Mouse (Mus musculus) neural tube, embryonic 11.5 days (tissue): ENCODE results near the gene Zfp618. TPM values are rescaled to one million over a fixed set of nuclear protein-coding genes. Genes with fewer than 3 reads are reported as not detected.
A peak's percentile ranks its signal among the peaks of the same experiment; 100 is the strongest.

Experiments
- ATAC-seq: fragments of 200-750 bp; cut with Nextera tagmentation; 2 replicates; pipeline ENCODE4 v1.8.0; 2017; ENCODE audit warnings: moderate number of reproducible peaks, mild to moderate bottlenecking, moderate TSS enrichment, moderate library complexity; ENCODE audit not compliant: insufficient read depth, low FRiP score, low TSS enrichment
- DNase-seq: peaks from one replicate; pipeline ENCODE4 v3.0.0-alpha.2; 2015; ENCODE audit warnings: low spot score
- H3K27ac ChIP-seq: fragments of 300-500 bp; sonication (generic); 2 replicates; pipeline ENCODE4 v1.5.1; 2014; ENCODE audit warnings: low read depth, mild to moderate bottlenecking, low read length
- H3K27me3 ChIP-seq: fragments of 300-500 bp; sonication (generic); 2 replicates; pipeline ENCODE4 v1.6.1; 2014; ENCODE audit warnings: mild to moderate bottlenecking, low read length, mixed read lengths; ENCODE audit not compliant: control insufficient read depth, insufficient read depth
- H3K36me3 ChIP-seq: fragments of 300-500 bp; sonication (generic); 2 replicates; pipeline ENCODE4 v1.6.1; 2014; ENCODE audit warnings: mild to moderate bottlenecking, low read length, moderate library complexity, mixed read lengths; ENCODE audit not compliant: control insufficient read depth, insufficient read depth
- H3K4me1 ChIP-seq: fragments of 300-500 bp; sonication (generic); 2 replicates; pipeline ENCODE4 v1.6.1; 2014; ENCODE audit warnings: low read length, mixed read lengths; ENCODE audit not compliant: control insufficient read depth, insufficient read depth
- H3K4me2 ChIP-seq: fragments of 300-500 bp; sonication (generic); 2 replicates; pipeline ENCODE4 v1.6.1; 2014; ENCODE audit warnings: low read depth, mild to moderate bottlenecking, moderate library complexity
- H3K4me3 ChIP-seq: fragments of 300-500 bp; sonication (generic); 2 replicates; pipeline ENCODE4 v1.5.1; 2014; ENCODE audit warnings: low read depth, low read length
- H3K9ac ChIP-seq: fragments of 300-500 bp; sonication (generic); 2 replicates; pipeline ENCODE4 v1.6.1; 2014; ENCODE audit warnings: mild to moderate bottlenecking, low read length
- H3K9me3 ChIP-seq: fragments of 300-500 bp; sonication (generic); 2 replicates; pipeline ENCODE4 v1.6.1; 2016; ENCODE audit warnings: low read length; ENCODE audit not compliant: control insufficient read depth
- WGBS: fragments of 180-500 bp; shearing (Covaris S2); extraction: QIAGEN DNeasy Blood & Tissue Kit; methylation state at CpG from one replicate; pipeline ENCODE4 v1.1.7; 2014; 5-methylcytosine and 5-hydroxymethylcytosine counted together
- polyA plus RNA-seq: library from polyadenylated mRNA; unstranded; fragments of >200 nt; fragmentation: Nextera tagmentation; extraction: Ambion mirVana; gene quantifications from 2 replicates; pipeline ENCODE4 v1.2.1, GENCODE M21; 2014

Zfp618 gene
- polyA plus RNA-seq, 1 experiment from 2014 or later = 54.3 TPM

- WGBS = 86% methylated on average over 11 of the region's 11 CpGs
- no peak overlapping the region for H3K4me2 ChIP-seq
- no peaks in the 10 kb centered on the region for H3K27me3 ChIP-seq
- ATAC-seq (no peak), DNase-seq (no peak)
- H3K27ac ChIP-seq = no peak overlapping the region
- no peak overlapping the region for H3K9ac ChIP-seq
- no peaks in the 10 kb centered on the region for H3K36me3 ChIP-seq
- no peaks in the 10 kb centered on the region for H3K9me3 ChIP-seq
- no peaks in the 10 kb centered on the region for H3K4me1 ChIP-seq
- no peak overlapping the region for H3K4me3 ChIP-seq
These were observed 26.0 kb downstream of the Zfp618 start for GRCm38 (mm10) chr4:62991336-62991735.

DNA sequence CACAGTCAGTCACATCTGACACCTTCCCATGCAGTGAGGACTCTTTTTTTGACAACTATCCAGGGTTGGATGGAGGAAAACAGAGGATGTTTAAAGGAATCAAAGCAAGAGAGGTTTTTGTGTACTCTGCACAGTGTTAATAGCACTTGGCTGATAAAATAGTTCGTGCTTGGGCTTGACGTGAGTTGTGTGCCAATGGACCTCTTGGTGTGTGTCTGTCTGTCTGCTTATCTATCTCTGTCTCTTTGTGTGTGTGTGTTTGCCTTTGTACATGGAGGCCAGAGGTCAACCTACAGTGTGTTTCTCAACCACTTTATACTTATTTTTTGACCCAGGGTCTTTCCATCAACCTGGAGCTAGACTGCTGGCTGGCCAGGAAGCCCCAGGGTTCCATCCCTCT lies 27.8 kb downstream of the Zfp618 start:
- no peaks in the 10 kb centered on the region for H3K9me3 ChIP-seq
- H3K27me3 ChIP-seq = no peaks in the 10 kb centered on the region
- no peak for ATAC-seq
- H3K4me3 ChIP-seq = no peak overlapping the region
- no peak overlapping the region for H3K4me2 ChIP-seq
- H3K4me1 ChIP-seq = no peaks in the 10 kb centered on the region
- 72% methylated on average over 2 of the region's 2 CpGs for WGBS
- no peak overlapping the region for H3K9ac ChIP-seq
- H3K36me3 ChIP-seq = no peaks in the 10 kb centered on the region
- no peak for DNase-seq
- no peak overlapping the region for H3K27ac ChIP-seq

DNA sequence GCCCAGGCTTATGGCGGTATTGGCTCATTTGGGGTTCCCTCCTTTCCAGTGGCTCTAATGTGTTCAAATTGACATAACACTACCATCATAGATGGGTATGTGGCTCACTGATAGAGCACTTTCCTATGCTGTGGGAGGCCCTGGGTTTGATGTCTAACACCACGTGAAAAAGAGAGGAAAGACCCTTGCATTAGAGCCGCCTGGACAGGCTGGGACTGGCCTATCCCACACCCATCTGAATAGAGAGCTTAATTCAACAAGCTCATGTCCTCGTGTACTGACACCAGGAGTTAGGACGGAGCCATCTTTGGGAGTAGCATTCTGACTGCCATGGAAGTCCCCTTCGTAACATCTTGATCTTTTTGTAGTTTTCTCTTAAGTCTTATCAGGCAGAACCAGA lies 32.2 kb downstream of the Zfp618 start:
- 87% methylated on average over 6 of the region's 6 CpGs for WGBS
- ATAC-seq (no peak), DNase-seq (no peak)
- Histone ChIP-seq H3K9me3 (no peaks in the 10 kb centered on the region), H3K36me3 (no peaks in the 10 kb centered on the region), H3K27me3 (no peaks in the 10 kb centered on the region), H3K4me1 (no peaks in the 10 kb centered on the region; the same call in 1 of the 2 replicates), H3K27ac (no peak overlapping the region), H3K4me2 (no peak overlapping the region), H3K4me3 (no peak overlapping the region), H3K9ac (no peak overlapping the region)

- Histone ChIP-seq H3K27ac (no peak overlapping the region), H3K4me2 (no peak overlapping the region), H3K36me3 (no peaks in the 10 kb centered on the region), H3K4me3 (no peak overlapping the region), H3K9me3 (no peaks in the 10 kb centered on the region), H3K27me3 (no peaks in the 10 kb centered on the region), H3K4me1 (no peaks in the 10 kb centered on the region; the same call in 1 of the 2 replicates), H3K9ac (no peak overlapping the region)
- DNase-seq = peak; percentile 47
- WGBS = 59% methylated on average over 5 of the region's 5 CpGs
- no peak for ATAC-seq
These were observed 33.1 kb downstream of the Zfp618 start for GRCm38 (mm10) chr4:62998431-62998835.

DNA sequence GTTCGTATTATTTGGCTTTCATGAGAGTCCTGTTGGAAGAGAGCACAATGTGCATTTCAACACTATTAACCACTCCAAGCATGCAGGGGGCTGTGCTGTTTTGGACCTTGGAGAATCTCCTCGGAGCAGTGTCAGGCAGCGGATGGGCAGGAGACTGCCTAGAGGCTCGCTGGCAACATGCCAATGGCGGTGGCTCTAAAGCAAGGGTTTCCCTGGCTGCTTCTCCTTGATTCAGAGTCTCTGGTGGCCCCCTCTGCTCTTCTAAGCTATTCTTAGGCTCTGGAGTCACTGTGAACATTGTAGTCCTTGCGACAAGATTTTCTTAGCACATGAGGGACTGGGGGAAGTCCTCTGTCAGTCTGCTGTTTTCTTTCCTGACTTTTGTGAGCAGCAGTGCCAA lies 33.5 kb downstream of the Zfp618 start:
- DNase-seq = no peak
- Histone ChIP-seq H3K4me3 (no peak overlapping the region), H3K9ac (no peak overlapping the region), H3K36me3 (no peaks in the 10 kb centered on the region), H3K4me1 (no peaks in the 10 kb centered on the region; the same call in 1 of the 2 replicates), H3K4me2 (no peak overlapping the region), H3K9me3 (no peaks in the 10 kb centered on the region), H3K27ac (no peak overlapping the region), H3K27me3 (no peaks in the 10 kb centered on the region)
- ATAC-seq = no peak
- WGBS = 80% methylated on average over 6 of the region's 6 CpGs

GRCm38 (mm10) chr4:62999321-62999720 lies 33.9 kb downstream of the Zfp618 start:
- WGBS = 84% methylated on average over 4 of the region's 4 CpGs
- Histone ChIP-seq H3K27me3 (no peaks in the 10 kb centered on the region), H3K36me3 (no peaks in the 10 kb centered on the region), H3K4me3 (no peak overlapping the region), H3K9ac (no peak overlapping the region), H3K27ac (no peak overlapping the region), H3K4me2 (no peak overlapping the region), H3K4me1 (no peaks in the 10 kb centered on the region; the same call in 1 of the 2 replicates), H3K9me3 (no peaks in the 10 kb centered on the region)
- no peak for ATAC-seq
- no peak for DNase-seq

- H3K4me3 ChIP-seq = no peak overlapping the region
- WGBS = 90% methylated on average over 7 of the region's 7 CpGs
- no peak overlapping the region for H3K27ac ChIP-seq
- no peaks in the 10 kb centered on the region; the same call in 1 of the 2 replicates for H3K4me1 ChIP-seq
- no peaks in the 10 kb centered on the region for H3K36me3 ChIP-seq
- no peak overlapping the region for H3K9ac ChIP-seq
- ATAC-seq (no peak), DNase-seq (no peak)
- no peaks in the 10 kb centered on the region for H3K9me3 ChIP-seq
- H3K27me3 ChIP-seq = no peaks in the 10 kb centered on the region
- H3K4me2 ChIP-seq = no peak overlapping the region
These were observed 34.5 kb downstream of the Zfp618 start for GRCm38 (mm10) chr4:62999916-63000315.

- H3K9ac ChIP-seq = no peak overlapping the region
- H3K9me3 ChIP-seq = no peaks in the 10 kb centered on the region
- H3K4me1 ChIP-seq = no peaks in the 10 kb centered on the region; the same call in 1 of the 2 replicates
- WGBS = 89% methylated on average over 11 of the region's 11 CpGs
- H3K27me3 ChIP-seq = no peaks in the 10 kb centered on the region
- DNase-seq = no peak
- no peak overlapping the region for H3K27ac ChIP-seq
- H3K36me3 ChIP-seq = no peaks in the 10 kb centered on the region
- no peak overlapping the region for H3K4me3 ChIP-seq
- ATAC-seq = no peak
- no peak overlapping the region for H3K4me2 ChIP-seq
These were observed 35.1 kb downstream of the Zfp618 start for GRCm38 (mm10) chr4:63000316-63001055.

DNA sequence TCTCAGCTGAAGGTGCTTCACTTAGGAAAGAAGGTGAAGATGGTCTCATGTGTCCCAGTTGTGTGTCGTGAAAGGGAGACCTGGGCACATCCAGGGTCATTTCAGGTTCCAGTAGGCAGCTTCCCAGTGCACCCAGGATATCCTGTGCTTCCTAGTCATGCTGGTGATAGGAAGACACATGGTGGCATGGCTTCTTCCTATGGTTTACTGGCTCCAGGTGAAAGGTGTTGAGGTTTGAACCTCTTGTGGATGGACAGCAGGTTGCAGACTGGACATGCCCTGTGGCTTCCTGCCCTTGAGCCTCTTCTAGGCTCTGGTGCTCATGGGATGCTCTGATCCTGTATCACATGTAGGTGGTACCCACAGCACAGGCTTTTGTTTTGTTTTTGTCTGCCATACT lies 37.0 kb downstream of the Zfp618 start:
- no peak overlapping the region for H3K9ac ChIP-seq
- no peaks in the 10 kb centered on the region for H3K9me3 ChIP-seq
- H3K27me3 ChIP-seq = no peaks in the 10 kb centered on the region
- H3K4me1 ChIP-seq = no peaks in the 10 kb centered on the region; the same call in 1 of the 2 replicates
- H3K27ac ChIP-seq = no peak overlapping the region
- H3K4me2 ChIP-seq = no peak overlapping the region
- no peak overlapping the region for H3K4me3 ChIP-seq
- no peaks in the 10 kb centered on the region for H3K36me3 ChIP-seq
- DNase-seq (no peak), ATAC-seq (no peak)
- WGBS = 92% methylated on average over 1 of the region's 1 CpGs
